Mouse (Mus musculus) embryo, embryonic 10 days (tissue): ENCODE results near the gene Rims1.

ENCODE experiments used
- DNase-seq: peaks from one replicate; pipeline ENCODE4 v3.0.0-alpha.2; 2015; ENCODE audit warnings: low spot score

Rims1 gene

DNA sequence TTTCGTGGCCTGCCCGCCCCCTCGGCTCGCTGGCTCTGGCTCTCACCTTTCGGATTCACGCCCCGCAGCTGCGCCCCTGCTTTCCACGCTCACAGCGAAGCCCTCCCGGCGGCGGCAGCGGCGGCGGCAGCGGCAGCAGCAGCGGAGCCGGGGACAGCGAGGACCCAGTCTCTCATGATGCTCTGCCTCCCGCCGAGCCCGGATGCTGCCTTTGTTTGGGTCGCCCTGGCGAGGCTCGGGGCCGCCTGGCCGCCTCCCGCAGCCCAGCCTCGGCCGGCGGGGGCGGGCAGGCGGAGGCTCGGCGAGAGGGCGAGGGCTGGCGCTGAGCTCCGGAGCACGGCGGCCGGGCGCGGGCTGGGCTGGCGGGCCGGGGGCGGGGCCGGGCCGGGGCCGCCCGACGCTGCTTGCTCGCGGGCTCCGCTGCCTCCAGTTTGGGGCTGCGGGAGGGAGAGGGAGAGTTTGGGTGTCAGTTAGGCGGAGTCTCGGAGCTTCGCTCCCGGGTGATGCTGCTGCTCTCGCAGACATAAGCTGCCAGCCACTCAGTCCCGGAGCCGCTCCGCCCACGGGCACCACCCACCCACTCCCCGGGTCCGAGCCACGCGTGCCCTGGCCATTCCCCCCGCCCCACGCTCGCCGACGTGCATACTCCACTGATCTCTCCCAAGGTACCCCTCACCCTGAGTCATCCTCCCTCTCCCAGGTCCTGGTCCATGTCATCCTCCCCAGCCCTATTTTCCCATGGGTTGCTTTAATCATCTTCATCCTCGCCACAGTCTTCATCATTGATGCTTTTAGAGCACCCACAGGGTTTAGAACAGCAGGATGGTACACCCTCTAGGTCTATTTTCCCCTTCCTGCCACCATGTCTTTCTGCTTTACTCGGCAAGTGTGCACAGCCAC, at the start of gene Rims1:
Rims1 (minus strand) TSS at position 269 of the 900 bp plus-strand sequence.
- DNase-seq, result peak; percentile 50

DNA sequence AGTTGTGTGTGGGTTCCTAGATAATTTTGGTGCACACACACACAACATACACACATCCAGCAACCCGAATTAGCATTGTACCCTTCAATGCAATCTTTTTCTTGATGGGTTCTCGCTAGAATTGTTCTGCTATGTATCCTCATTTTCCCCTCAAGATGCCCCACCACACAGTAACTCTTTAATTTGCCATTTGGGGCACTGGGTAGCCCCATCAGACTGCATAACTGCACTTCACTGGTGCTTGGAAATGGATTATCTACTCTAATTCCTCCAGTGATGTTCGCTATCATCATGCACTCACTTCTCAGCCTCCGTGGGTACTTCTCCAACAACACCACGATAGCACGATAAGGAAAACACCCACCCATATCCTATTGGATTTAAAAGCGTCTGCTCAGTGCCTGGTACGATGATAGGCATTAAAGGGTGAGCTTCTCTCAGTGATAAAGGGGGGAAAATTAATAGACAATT, 867 bp upstream of the Rims1 start:
- no peak for DNase-seq

DNA sequence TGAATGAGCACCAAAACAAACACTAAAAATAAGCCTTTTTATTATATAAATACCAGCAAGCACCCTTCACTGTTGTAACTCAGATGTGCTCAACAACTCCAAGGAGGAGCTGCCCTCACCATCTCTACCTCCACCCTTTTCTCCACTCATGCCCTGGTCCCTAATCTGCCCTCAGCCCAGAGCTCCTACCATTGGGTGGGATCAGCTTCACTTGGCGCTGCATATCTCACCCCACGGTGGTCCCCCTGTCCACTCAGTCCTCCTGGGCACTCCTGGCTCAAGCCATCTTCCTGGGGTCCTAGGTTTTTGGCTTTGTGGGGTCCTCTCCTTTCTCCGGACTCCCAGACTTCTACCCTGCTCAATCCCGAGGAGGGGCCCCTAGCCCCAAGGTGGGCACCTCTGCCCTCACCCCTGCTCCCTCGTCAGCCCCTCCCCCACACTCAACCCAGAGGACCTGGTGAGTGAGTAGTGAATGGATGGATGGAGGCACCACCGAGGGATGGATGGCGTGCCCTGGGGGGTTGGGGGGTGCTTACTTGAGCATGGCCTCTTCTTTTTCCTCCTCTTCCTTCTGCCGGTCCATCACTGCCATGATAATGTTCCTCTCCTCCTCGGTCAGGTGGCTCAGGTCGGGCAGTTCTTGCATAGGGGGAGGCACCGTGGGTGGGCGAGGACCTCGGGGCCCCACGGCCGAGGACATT, 619 bp downstream of the Rims1 start:
- DNase-seq, result no peak

GRCm38 (mm10) chr1:22804148-22804885, 1.5 kb downstream of the Rims1 start:
- DNase-seq, result no peak

DNA sequence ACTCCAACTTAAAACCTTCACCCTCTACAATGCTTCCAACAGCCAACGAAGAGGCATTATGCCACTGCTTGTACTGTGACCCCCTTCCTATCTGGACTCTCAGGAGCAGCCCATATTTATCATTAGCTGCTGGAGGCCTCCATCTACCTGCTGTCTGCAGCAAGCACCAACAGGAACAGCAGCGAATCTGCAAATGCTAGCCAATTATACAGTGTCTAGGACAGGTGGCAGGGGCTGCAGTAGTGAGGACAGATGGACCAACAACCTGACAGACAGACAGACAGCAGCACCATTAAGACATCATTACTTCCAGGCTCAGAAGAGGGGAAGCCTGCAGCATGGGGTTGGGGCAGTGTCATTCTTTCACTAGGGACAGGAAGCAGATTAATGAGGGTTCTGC, 2.3 kb downstream of the Rims1 start:
- no peak for DNase-seq

GRCm38 (mm10) chr1:22800276-22800675, 5.5 kb downstream of the Rims1 start:
- no peak for DNase-seq

- no peak for DNase-seq
Observed at GRCm38 (mm10) chr1:22797091-22797490, 8.7 kb downstream of the Rims1 start.

DNA sequence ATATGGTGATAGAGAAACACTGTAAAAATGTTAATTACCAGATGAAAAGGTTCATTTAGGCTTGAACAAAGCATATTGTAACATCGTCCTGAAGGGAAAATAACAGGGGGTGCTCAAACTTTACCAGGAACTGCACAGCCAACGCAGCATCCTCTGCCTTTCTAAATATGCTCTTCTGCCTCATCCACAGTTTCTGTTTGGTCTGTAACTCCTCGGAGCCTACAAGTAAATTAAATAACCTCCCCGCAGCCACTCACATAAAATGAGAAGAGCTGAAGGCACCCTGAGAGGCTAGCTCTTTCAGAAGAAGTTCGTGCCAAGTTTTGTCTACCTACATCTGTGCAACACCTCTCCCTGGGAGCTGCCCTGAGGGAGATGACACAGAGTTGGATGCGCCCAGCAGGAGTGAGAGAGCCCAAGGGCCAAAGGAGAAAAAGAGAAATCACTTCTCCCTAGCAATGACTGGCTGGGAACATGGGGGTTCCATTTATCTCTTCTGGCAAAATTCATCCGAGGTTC, 16.3 kb downstream of the Rims1 start:
- no peak for DNase-seq

GRCm38 (mm10) chr1:22787616-22788015, 18.2 kb downstream of the Rims1 start:
- DNase-seq, result no peak

DNA sequence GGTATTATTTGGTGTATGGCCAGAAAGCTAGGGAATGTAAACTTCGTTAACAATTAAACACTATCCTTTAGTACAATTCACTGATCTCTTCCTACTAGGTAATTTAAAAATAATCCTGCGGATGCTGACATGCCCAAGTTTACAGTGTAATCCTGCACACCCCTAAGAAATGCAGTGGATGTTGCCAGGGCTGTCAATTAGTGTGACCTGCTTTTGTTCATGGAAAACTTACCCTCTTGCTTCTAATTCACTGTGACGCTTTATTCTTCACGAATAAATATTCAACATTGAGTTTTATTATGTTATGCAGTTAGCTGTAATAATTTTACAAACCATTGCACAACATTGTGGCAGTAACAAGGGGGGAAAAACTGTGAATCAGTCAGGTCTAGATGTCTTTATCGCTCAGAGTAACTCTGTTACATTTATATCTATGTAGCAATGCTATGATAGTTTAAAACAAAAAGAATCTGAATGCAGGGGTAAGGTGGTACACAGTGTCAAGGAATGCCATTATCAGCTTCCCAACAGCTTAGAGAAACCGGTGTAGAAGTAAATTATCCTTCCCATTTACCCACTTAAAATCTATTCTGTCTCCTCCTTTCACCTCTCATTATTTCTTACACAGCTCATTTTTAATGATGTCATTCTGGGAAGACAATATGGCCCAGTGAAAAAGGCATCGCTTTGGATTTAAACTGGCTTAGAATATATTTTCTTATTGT, 35.1 kb downstream of the Rims1 start:
- DNase-seq, result no peak

GRCm38 (mm10) chr1:22763376-22763775, 42.4 kb downstream of the Rims1 start:
- no peak for DNase-seq

DNA sequence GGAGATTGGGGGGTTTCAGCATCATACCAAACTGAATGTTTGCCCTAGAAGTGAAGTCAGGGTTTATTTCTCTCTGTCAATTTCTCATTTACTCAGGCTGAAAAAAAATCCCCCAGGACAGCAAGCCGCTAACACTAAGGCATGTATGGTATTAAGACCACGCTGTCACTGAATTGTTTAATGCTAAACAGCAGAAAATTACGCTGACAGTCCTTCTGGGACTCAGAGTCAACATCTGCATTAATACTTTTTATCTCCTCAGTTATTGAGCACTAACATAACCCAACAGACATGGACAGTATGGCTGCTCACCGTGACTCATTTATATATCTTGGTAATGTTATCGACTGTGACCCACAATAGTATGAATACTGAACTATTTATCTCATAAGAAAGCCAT, 43.0 kb downstream of the Rims1 start:
- no peak for DNase-seq

DNA sequence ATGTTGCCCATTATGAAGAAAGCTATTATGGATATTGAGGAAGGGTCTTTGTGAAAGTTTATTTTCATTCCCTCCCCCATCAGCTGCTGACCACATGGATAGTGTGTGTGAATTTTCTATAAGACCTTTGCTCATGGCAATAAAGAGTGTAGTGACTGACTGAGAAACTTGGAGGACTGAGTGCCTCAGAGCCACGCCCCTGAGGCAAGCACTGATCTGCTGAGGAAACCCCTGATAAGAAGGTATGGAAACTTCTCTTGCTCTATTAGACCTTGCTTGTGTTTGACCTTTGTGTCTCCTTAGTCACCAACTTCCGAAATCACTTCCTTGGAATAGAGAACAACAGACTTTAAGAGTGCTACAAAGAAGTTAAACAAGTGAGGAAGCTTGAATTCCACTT, 55.3 kb downstream of the Rims1 start:
- DNase-seq, result no peak

GRCm38 (mm10) chr1:22744655-22745054, 61.1 kb downstream of the Rims1 start:
- no peak for DNase-seq

- no peak for DNase-seq
Observed at GRCm38 (mm10) chr1:22737491-22737890, 68.3 kb downstream of the Rims1 start.

DNA sequence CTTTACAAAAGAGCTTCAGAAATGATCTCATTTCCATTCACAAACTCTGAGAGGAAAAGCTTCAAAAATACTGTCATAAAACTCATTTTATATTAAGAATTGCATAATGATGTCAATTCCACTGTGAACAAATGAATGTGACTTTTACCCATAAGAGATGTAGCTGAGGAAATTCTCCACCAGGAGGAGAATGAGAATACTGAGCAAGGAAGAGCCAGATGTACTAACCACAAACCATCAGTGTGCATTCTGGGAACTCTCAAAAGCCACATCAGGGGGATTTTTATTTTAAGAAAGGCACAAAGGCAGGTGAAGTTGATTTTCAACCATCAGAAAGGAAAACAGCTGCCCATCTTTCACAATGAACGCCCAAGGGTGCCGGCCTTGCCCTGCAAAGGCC, 71.4 kb downstream of the Rims1 start:
- DNase-seq, result no peak

DNA sequence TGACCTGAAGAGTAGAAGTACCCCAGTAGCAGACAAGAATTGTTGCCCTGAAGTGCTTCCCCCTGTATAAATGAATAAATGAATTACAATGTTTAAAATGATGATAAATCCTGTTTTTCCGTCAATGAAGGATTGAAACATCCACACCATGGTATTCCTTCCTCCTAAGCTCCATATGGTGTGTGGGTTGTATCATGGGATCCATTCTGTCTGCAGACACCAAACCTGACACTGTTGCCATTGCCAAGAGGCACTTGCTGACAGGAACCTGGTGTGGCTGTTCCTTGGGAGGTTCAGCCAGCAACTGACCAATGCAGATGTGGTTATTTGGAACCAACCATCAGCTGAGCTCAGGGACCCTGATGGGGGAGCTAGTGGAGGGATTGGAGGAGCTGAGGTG, 72.5 kb downstream of the Rims1 start:
- DNase-seq, result no peak

DNA sequence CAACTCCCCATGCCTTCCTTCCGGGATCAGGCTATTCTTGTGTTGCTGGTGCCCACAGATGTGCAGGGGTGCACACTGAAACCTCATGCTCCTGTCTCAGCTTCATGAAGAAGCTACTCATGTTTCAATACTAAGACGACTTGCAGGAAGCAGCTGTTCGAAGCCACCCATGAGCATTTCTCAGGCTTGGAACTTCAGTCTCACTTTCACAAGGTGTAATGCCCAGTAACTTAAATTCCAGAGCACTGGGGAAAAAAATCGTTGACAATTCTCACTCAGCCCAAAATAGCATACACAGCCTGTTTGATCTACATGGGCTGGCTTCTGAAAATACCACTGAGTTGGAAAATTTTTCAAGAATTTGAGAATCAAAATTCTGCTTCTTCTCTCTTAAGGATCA, 77.6 kb downstream of the Rims1 start:
- DNase-seq, result no peak

- DNase-seq, result no peak
Observed at GRCm38 (mm10) chr1:22721706-22722105, 84.1 kb downstream of the Rims1 start.

GRCm38 (mm10) chr1:22720714-22721113, 85.1 kb downstream of the Rims1 start:
- no peak for DNase-seq

- no peak for DNase-seq
Observed at GRCm38 (mm10) chr1:22709461-22709860, 96.3 kb downstream of the Rims1 start.

DNA sequence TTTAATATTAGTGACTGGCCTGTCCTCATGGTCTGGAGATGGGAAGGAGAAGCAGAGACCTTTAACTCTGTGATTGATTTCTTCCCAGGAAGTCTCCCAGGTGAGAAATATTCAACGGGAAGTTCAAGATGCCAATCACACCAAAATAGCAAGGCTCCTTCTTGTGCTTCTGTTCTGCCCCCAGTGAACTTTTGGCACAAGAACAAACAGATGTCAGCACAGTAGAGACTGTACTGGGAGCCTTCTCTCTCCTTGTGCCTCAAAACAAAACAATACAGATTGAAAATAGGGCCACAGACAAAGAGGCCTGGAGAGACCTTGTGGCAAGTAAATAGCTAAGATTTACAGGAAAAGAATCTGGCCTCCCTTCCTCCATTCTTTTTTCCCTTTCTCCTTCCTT, 110.7 kb downstream of the Rims1 start:
- no peak for DNase-seq
